Mouse (Mus musculus) limb, embryonic 10.5 days (tissue): ENCODE data around the gene Triml1. TPM values are rescaled to one million over a fixed set of nuclear protein-coding genes. Genes with fewer than 3 reads are reported as not detected.

Experiments used
- polyA plus RNA-seq: library from polyadenylated mRNA; unstranded; fragments of >200 nt; fragmentation: Nextera tagmentation; extraction: Ambion mirVana; gene quantifications from 2 replicates; pipeline ENCODE4 v1.2.1, GENCODE M21; 2016

Triml1 gene
- polyA plus RNA-seq, 1 experiment from 2014 or later, result not detected

Other genes starting within 250 kb of the Triml1 start
- not detected in 2 replicates for gene Triml2, start 39.1 kb upstream of the Triml1 start, polyA plus RNA-seq
- gene Zfp42, start 165.5 kb upstream of the Triml1 start, polyA plus RNA-seq, result 0.08 TPM in 1 of 2 replicates, not detected in the other